Mouse (Mus musculus) heart, embryonic 14.5 days (tissue): ENCODE results near the gene Gab2. TPM values are rescaled to one million over a fixed set of nuclear protein-coding genes. Genes with fewer than 3 reads are reported as not detected.

ENCODE experiments used
- ATAC-seq: fragments of 200-750 bp; cut with Nextera tagmentation; 2 replicates; pipeline ENCODE4 v1.8.0; 2017; ENCODE audit warnings: low read depth, moderate TSS enrichment; ENCODE audit not compliant: insufficient number of reproducible peaks, insufficient read depth, low FRiP score
- H3K27ac ChIP-seq, 2 experiments: fragments of 200-500 bp in 1 of 2; fragments of 300-500 bp in 1 of 2; sonication (generic) in 1 of 2; replicated peaks in 1 of 2; 2 replicates each; pipeline ENCODE4 v1.5.1; 2012 to 2014; ENCODE audit warnings: low read depth in 2 of 2, low read length in 2 of 2, control low read depth in 1 of 2, mild to moderate bottlenecking in 1 of 2, mixed read lengths in 1 of 2; ENCODE audit not compliant: control insufficient read depth in 1 of 2, insufficient read depth in 1 of 2
- H3K27me3 ChIP-seq: fragments of 300-500 bp; sonication (generic); 2 replicates; pipeline ENCODE4 v1.6.1; 2014; ENCODE audit warnings: mild to moderate bottlenecking, low read length, control low read depth; ENCODE audit not compliant: control insufficient read depth, insufficient read depth
- H3K36me3 ChIP-seq: fragments of 300-500 bp; sonication (generic); 2 replicates; pipeline ENCODE4 v1.6.1; 2014; ENCODE audit warnings: mild to moderate bottlenecking, control low read depth, low read length, mixed read lengths; ENCODE audit not compliant: control insufficient read depth, insufficient read depth
- H3K4me1 ChIP-seq, 2 experiments: fragments of 200-500 bp in 1 of 2; fragments of 300-500 bp in 1 of 2; sonication (generic) in 1 of 2; 2 replicates each; pipeline ENCODE4 v1.6.1; 2012 to 2014; ENCODE audit warnings: low read length in 2 of 2, control low read depth in 1 of 2, mixed read lengths in 1 of 2; ENCODE audit not compliant: control insufficient read depth in 2 of 2, insufficient read depth in 2 of 2
- H3K4me2 ChIP-seq: fragments of 300-500 bp; sonication (generic); 2 replicates; pipeline ENCODE4 v1.6.1; 2014; ENCODE audit warnings: mild to moderate bottlenecking, low read length
- H3K4me3 ChIP-seq, 2 experiments: fragments of 200-500 bp in 1 of 2; fragments of 300-500 bp in 1 of 2; sonication (generic) in 1 of 2; 2 replicates each; pipeline ENCODE4 v1.5.1; 2012 to 2014; ENCODE audit warnings: low read length in 2 of 2, mild to moderate bottlenecking in 2 of 2, control low read depth in 1 of 2, low read depth in 1 of 2, moderate library complexity in 1 of 2; ENCODE audit not compliant: control insufficient read depth in 1 of 2, insufficient read depth in 1 of 2
- H3K9ac ChIP-seq: fragments of 300-500 bp; sonication (generic); 2 replicates; pipeline ENCODE4 v1.6.1; 2014; ENCODE audit warnings: mild to moderate bottlenecking, low read length
- H3K9me3 ChIP-seq: fragments of 300-500 bp; sonication (generic); 2 replicates; pipeline ENCODE4 v1.6.1; 2016; ENCODE audit warnings: low read length, control low read depth; ENCODE audit not compliant: control insufficient read depth
- WGBS: fragments of 180-500 bp; shearing (Covaris S2); extraction: QIAGEN DNeasy Blood & Tissue Kit; methylation state at CpG from one replicate; pipeline ENCODE4 v1.1.7; 2014; 5-methylcytosine and 5-hydroxymethylcytosine counted together
- polyA plus RNA-seq: library from polyadenylated mRNA; unstranded; fragments of >200 nt; fragmentation: Nextera tagmentation; extraction: Ambion mirVana; gene quantifications from 2 replicates; pipeline ENCODE4 v1.2.1, GENCODE M21; 2014

Gab2 gene
- polyA plus RNA-seq, 1 experiment from 2014 or later: 8.8 TPM

- 10% methylated on average over 3 of the region's 3 CpGs for WGBS
- Histone ChIP-seq H3K4me3 (no peak overlapping the region), H3K36me3 (0 out of 2 replicates have a peak, but pooled peaks cover 2% of the 10 kb centered on the region), H3K9ac (no peak overlapping the region), H3K4me1 (peaks cover 5 to 19% of the 10 kb centered on the region in 2 experiments), H3K9me3 (no peaks in the 10 kb centered on the region), H3K4me2 (no peak overlapping the region), H3K27me3 (no peaks in the 10 kb centered on the region), H3K27ac (peak overlapping the region; percentile 72 to 75)
- no peak for ATAC-seq
These were observed 90.7 kb downstream of the Gab2 start for GRCm38 (mm10) chr7:97172126-97172525.

DNA sequence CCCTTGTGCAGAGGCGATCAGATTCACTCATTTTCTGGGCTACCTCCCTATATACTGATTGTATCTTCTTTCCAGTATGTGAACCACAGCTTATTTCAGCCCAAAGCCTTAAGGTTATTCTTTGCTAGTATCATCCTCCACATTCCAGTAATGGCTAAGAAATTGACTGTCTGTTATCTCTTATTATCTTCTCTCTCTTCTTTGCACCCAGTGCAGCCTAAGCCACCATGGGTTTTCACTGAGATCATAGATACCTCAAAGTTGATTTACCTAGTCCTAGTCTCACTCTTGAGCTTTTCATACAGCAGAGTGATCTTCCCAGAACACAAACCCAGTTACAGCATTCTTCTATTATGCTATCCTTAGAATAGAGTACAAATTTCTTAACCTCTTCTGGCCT lies 100.5 kb downstream of the Gab2 start:
- ATAC-seq: no peak
- H3K27ac ChIP-seq: no peak overlapping the region
- no peaks in the 10 kb centered on the region for H3K9me3 ChIP-seq
- peaks cover 6 to 13% of the 10 kb centered on the region in 2 experiments for H3K4me1 ChIP-seq
- no peaks in the 10 kb centered on the region for H3K36me3 ChIP-seq
- no peak overlapping the region for H3K4me2 ChIP-seq
- H3K9ac ChIP-seq: no peak overlapping the region
- 65% methylated on average over 1 of the region's 1 CpGs for WGBS
- H3K4me3 ChIP-seq: no peak overlapping the region
- no peaks in the 10 kb centered on the region for H3K27me3 ChIP-seq

- H3K9me3 ChIP-seq: no peaks in the 10 kb centered on the region
- H3K4me1 ChIP-seq: peaks cover 6 to 13% of the 10 kb centered on the region in 2 experiments
- H3K9ac ChIP-seq: no peak overlapping the region
- H3K27me3 ChIP-seq: no peaks in the 10 kb centered on the region
- no peaks in the 10 kb centered on the region for H3K36me3 ChIP-seq
- WGBS: 45% methylated on average over 4 of the region's 4 CpGs
- no peak for ATAC-seq
- no peak overlapping the region for H3K4me3 ChIP-seq
- H3K27ac ChIP-seq: no peak overlapping the region
- H3K4me2 ChIP-seq: no peak overlapping the region
These were observed 102.0 kb downstream of the Gab2 start for GRCm38 (mm10) chr7:97183426-97183825.

DNA sequence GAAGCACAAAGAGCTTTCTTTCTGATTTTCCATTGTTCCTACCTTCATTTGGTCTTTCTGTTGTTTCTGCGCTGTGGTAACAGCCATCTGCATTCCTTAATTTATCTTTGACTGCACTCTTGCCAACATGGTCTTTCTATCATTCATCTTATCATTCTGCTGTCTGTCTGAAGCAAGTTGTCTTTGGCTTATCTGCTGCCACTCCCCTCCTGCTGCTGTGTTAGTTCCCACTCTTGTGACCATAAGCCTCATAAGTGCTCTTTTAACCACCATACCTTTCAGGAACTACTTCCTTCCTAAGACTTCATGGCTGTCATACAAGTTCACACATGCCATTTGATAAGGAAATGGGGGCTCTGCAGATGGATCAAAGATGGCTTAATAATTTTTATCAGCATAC lies 102.6 kb downstream of the Gab2 start:
- Histone ChIP-seq H3K9ac (no peak overlapping the region), H3K27ac (no peak overlapping the region), H3K27me3 (no peaks in the 10 kb centered on the region), H3K36me3 (no peaks in the 10 kb centered on the region), H3K9me3 (no peaks in the 10 kb centered on the region), H3K4me2 (no peak overlapping the region), H3K4me1 (peaks cover 6 to 15% of the 10 kb centered on the region in 2 experiments), H3K4me3 (no peak overlapping the region)
- no peak for ATAC-seq
- WGBS: 10% methylated on average over 1 of the region's 1 CpGs

- Histone ChIP-seq H3K27ac (no peak overlapping the region), H3K9me3 (no peaks in the 10 kb centered on the region), H3K4me2 (no peak overlapping the region), H3K36me3 (no peaks in the 10 kb centered on the region), H3K27me3 (no peaks in the 10 kb centered on the region), H3K4me3 (no peak overlapping the region), H3K4me1 (peaks cover 6 to 21% of the 10 kb centered on the region in 2 experiments), H3K9ac (no peak overlapping the region)
- ATAC-seq: no peak
- 96% methylated on average over 2 of the region's 2 CpGs for WGBS
These were observed 106.1 kb downstream of the Gab2 start for GRCm38 (mm10) chr7:97187387-97188081.

- Histone ChIP-seq H3K9me3 (no peaks in the 10 kb centered on the region), H3K27me3 (no peaks in the 10 kb centered on the region), H3K9ac (no peak overlapping the region), H3K36me3 (no peaks in the 10 kb centered on the region), H3K4me3 (no peak overlapping the region), H3K4me2 (no peak overlapping the region; the same call in 1 of the 2 replicates), H3K27ac (peak overlapping the region in 1 of 2 experiments; percentile 64; a peak in 2 of 4 replicates), H3K4me1 (peaks cover 0 to 11% of the 10 kb centered on the region in 2 experiments; a peak in 3 of 4 replicates)
- no peak for ATAC-seq
- 17% methylated on average over 1 of the region's 1 CpGs for WGBS
These were observed 107.7 kb downstream of the Gab2 start for GRCm38 (mm10) chr7:97189116-97189515.

DNA sequence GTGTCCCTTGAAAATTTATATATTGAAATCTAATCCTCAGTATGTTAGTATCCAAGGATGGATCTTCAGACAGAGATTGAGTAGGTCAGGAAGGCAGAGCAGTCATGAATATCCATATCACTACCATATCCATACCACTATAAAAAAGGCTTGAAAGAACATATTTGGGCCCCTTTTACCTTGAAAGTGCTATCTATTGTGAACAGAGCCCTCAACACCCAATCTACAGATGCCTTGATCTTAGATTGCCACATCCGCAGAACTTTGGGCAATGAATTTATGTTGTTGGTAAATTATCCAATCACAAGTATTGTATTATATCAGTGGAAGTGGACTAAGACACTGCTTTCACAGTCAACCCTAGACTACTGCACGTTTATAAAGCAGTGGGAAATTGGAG lies 122.5 kb downstream of the Gab2 start:
- Histone ChIP-seq H3K27ac (no peak overlapping the region), H3K4me3 (no peak overlapping the region), H3K36me3 (no peaks in the 10 kb centered on the region), H3K4me2 (no peak overlapping the region), H3K27me3 (no peaks in the 10 kb centered on the region), H3K9ac (no peak overlapping the region), H3K4me1 (peaks cover 6 to 13% of the 10 kb centered on the region in 2 experiments), H3K9me3 (no peaks in the 10 kb centered on the region)
- 73% methylated on average over 2 of the region's 2 CpGs for WGBS
- ATAC-seq: no peak
